Mouse (Mus musculus) erythroid progenitor cell, adult 5-6 weeks (primary cell): ENCODE data around the gene Rabgef1. TPM values are rescaled to one million over a fixed set of nuclear protein-coding genes. Genes with fewer than 3 reads are reported as not detected.

ENCODE experiments used
- ATAC-seq: replicated peaks from 2 replicates; pipeline ENCODE4 v1.8.0; 2016; ENCODE audit warnings: moderate number of reproducible peaks, mild to moderate bottlenecking, moderate TSS enrichment, inconsistent platforms; ENCODE audit not compliant: poor library complexity, low FRiP score, severe bottlenecking
- total RNA-seq, 2 experiments: library from RNA; stranded (forward) in 1 of 2; stranded (reverse) in 1 of 2; fragments of 150-400 nt in 1 of 2; fragments of 186-747, 209-891 nt in 1 of 2; gene quantifications; 2 replicates each; pipeline versions ENCODE4 v1.2.3 to v1.2.4; 2015 to 2017; ENCODE audit warnings: low replicate concordance in 2 of 2

Gene Rabgef1
- total RNA-seq (2015; ENCODE audit: low replicate concordance) (47.4 and 56.6 TPM in 2 replicates), total RNA-seq (2017; ENCODE audit: low replicate concordance) (91.1 and 102 TPM in 2 replicates)

DNA sequence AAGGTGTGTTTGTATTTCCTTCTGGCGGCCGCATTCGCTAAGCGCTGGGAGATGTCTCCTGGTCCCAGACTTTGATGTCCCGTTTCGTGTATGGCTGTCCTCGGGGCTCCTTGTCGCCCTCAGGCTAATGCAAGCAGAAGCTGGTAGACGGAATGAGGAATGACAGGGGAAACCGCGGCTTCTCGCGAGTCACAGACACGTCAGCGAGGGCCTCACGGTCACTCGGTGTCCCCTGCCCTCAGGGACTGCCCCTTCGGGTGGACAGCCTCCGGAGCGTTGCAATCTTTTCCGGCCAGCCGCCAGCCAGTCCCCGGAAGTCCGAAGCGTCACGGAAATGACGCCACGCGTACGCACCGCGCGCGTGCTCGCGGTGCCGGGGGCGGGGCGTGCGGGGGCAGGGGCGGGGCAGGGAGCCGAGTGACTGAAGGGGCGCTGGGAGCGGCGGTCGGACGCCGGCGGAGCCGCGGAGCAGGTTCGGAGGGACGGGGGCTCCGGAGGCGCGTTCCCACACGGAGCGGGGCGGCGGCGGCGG, at the start of gene Rabgef1:
Rabgef1 (plus strand) TSS at position 376 of the 532 bp plus-strand sequence.
- ATAC-seq: peak; percentile 80

DNA sequence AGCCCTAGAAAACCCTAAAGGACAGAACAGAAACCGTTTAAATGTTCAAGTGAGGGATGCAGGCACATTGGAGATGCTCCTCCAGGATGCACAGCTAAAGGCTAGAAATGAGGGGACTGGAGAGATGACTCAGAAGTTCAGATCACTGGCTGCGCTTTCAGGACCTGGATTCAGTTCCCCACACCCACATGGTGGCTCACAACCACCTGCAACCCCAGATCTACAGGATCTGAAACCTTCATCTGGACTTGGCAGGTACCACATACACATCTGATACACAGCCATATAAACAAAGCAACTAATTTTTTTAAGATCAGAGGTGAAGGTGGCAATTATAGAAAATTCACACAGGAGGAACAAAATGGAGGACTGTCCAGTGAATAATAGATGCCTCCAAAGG, 49.2 kb upstream of the Rabgef1 start:
- no peak for ATAC-seq

DNA sequence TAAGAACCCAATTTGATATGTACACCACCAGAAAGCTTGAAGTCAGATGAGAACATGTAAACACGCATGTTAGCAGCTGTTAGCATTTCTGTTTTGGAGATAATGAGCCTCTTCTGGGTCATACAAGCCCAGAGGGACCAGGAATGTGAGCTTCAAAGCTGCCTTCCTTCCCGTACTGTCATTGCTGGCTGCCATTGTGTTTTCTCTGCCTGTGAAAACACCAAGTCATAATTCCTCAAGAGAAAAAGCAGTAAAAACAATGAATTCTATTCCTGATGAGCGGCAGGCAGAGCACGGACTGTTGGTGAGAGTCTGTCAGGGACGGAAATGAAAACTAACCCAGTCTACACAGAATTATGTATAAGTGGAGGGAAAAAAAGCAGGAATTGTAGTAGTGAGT, 47.3 kb upstream of the Rabgef1 start:
- ATAC-seq: no peak

DNA sequence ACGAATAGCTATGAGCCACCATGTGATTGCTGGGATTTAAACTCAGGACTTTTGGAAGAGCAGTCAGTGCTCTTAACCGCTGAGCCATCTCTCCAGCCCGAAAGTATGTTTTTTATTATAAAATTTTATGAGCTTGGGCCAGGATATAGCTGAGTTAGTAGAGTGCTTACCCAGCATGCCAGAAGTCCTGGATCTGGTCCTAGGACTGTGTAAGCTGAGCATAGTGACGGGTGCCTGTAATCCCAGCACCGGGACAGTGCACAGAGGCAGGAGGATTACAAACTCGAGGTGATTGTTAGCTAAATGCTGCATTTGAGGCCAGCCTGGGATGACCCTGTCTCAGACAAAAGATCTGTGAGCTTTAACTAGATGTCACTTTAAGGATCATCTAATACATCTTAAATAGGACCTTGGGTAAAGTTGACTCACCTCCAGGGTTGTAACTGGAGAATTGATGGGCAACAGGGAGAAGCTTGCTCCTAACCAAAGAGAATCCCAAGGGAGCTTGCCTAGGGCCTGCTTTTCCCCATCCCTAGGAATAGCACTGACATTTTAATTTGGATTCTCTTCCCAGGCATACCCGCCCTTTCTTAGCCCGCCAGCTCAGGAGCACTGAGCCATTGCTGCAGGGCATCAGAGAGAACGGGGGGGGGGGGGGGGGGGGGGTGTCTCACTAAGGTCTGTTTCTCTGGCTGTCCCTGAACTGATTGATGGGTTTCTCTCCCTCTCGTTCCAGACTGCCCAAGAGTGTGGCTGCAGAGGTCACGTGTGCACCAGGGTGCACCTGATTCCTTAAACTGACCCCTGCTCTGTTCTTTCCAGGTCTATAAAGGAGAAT, 42.7 kb upstream of the Rabgef1 start:
- ATAC-seq: no peak

DNA sequence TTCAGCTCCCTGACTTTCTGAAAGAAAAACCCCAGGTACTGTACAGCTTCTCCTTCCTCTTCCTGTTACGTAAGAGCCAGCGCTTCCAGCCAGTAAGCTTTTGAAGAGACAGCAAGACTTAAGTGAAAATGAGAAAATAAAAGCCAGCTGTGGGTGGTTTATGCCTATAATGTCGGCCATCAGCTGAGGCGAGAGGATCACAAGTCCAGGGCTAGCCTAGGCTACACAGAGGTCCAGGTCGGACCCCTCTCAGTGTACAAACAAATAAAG, 42.1 kb upstream of the Rabgef1 start:
- ATAC-seq: no peak

DNA sequence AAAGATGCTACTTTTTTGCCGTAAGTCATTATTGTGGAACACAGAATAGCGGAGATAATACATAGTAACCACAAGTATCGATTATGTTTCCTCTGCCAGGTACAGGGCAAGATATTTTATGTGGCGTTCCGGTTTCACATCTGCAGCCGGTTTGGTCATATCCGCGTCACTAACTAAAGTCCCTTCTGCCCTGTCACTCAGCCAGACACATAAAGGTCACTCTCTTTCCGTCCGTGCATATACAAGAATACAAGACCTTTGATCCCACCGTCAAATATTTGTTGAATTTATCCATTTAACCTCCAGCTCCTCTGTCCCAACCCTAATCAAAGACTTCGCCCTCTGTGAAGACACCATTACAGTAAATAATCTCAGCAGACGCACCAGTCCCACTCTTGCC, 35.0 kb upstream of the Rabgef1 start:
- ATAC-seq: no peak

DNA sequence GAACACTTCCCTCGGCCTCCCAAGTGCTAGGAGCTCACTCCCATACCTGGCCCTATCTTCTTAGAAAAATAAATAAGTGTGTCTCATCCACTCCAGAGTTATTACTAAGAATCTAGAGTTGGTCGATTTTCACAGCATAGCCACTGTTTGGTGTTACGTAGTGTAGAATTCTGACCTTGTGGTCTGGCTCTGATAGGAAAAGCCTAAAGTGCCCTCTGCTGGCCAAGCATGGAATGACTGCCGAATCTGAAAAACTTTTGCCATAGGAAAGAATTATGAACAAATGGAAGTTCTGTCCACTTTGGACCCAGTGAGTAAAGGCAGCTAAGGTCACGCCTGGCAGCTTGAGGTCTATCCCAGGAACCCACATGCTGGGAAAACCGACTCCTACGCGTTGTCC, 32.2 kb upstream of the Rabgef1 start:
- 0 out of 2 replicates have a peak, but pooled peaks have one; percentile 16 for ATAC-seq

DNA sequence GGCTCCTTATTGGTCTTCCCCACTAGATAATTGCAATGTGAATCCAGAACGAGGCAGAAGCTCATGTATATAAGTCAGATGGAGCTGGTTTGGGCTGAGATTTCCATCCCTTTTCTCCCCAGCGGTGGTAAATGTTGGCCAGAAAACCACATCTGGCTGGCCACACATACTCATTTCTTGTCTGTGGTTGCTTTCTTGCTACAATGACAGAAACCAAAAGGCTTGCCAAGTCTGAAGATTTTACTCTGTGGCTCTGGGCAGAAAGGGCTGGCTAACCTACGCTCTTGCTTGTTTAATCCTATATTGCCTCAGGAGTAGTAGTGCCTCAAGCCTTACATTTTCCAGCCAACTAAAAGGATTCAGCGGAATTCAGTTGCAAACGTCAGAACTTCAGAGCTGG, 30.5 kb upstream of the Rabgef1 start:
- ATAC-seq: no peak

DNA sequence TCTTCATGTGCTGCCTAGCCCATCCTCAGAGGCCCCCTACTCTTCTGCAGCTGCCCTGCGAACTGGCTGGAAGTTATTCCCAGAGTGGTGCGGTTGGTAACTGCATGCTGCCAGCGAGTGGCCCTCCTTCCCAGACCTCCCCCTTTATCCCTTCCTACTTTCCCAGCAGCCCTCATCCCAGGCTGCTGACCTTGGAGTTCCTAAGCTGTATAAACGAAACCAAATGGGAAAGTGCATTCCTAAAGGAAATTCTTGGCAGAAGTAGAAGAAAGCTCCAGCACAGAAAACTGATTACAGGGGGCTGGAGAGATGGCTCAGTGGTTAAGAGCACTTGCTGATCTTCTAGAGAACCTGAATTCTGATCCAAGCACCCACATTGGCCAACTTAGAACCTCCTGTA, 29.6 kb upstream of the Rabgef1 start:
- ATAC-seq: no peak

DNA sequence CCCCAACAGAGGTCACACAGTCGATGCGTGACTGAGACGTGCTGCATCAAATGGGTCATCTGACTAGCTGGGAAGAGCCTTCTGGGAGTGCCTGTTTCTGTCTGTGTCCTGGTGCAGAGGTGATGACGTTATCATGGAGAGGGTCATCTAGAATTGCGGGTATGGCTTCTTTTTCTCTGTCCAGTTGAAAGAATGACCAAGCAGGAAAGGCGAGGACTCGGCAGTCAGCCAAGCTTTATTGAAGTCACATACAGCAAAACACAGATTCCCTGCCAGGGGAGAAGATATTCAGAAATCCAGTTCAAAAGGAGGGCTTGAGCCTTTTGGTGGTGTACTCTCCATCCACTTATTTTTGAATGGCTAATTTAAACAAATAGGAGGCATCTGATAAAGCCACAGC, 28.5 kb upstream of the Rabgef1 start:
- ATAC-seq: no peak

DNA sequence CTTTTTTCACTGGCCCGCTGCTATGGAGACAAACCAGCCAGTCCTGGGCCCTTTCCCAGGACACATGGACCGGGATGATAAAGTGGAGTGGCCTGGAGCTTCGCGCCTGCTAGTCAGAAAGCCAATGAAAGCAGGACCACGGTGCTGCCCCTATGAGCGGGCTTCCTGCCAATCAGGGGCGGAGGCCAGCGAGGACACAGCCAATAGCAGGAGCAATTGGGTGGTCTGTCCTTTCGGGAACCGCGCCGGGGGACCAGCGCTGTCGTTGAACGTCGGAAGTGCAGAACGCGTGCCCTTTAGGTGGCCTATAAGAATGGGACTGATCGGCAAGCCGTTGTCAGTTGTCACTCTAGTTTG, 27.6 kb upstream of the Rabgef1 start:
- peak; percentile 71 for ATAC-seq

DNA sequence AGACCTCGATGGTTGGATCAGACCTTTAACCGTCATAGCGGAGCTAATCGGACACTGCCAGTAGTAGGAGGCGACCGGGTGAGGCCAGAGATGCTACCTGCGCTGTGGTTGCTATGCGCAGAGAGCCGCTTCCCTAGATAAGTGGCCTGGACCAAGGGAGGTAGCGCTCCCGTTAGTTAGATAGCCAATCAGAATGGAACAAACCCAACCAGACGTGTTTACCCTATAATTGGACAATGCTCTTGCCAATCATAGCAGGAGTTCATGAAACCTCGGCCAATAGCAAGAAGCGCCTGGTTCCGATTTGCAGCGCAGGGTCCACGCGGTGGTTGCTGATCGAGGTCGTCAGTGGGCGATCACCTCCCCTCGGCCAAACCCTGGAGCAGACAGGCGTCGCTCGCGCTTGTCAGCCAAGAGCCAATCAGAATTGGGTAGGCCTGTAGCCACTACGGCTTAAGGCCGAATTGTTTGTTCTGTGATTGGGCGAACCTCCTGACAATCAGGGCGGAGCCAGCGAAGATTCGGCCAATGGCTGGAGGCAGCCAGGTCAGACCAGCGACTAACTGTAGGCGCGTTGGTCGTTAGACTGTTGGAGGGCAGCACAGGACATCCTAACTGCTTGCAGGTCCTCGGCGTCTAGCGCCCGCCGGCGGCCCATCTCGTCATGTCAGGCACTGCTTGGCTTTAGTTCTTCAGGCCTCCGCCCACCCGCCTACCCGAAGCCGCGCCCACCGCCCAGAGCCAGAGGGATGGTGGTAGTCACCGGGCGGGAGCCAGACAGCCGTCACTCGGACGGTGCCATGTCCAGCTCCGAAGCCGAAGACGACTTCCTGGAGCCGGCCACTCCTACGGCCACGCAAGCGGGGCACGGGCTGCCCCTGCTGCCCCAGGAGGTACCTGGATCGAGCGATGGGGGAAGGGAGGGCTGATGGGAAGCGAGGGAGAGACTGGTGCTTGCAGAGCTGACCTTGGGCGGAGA, 27.0 kb upstream of the Rabgef1 start, which contains the start of gene Kctd7:
Kctd7 (plus strand) TSS at position 528 of the 979 bp plus-strand sequence.
- peak; percentile 82 for ATAC-seq

DNA sequence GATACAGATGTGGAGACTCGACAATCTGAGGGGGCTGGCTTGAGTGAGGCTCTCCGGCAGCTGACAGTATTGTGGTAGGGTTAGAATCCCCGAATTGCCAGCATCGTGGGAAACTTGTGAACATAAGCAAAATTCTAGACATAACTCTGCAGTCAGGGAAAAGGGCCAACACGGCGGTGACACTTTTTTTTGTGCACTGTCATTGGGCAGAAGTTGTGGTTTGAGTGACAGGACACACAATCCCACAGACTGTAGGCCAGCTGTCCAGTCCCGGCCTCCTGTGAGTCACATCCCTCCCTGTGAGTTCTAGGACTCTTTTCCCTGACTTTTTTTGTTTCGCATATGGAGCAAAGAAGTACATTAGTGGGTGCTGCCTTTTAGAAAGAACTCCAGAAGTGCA, 25.6 kb upstream of the Rabgef1 start:
- ATAC-seq: no peak

DNA sequence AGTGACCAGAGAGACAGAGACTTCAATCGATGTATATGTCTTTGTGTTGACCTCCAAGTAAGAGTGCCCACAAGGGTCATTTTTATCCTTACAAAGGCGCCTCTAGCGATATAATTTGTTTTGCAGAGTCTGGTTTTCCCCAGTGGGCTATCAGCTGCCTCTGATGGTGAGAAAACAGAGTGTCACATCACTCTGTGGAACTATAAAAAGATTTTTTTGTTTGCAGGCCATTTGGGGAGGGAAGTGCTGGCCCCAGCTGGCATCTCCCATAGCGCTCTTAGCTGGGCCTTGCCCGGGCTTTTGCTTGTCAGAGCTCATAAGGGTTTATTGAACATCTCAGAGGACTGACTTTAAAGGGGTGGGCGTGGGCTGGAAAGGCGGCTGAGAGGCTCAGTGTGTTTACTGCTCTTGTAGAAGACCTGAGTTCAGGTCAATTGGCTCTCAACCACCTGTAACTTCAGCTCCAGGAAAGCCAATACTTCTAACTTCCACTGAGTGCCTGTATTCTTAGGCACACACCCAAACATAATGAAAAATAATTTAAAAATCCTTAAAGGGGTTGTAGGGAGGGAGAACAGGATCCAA, 21.8 kb upstream of the Rabgef1 start:
- ATAC-seq: no peak

DNA sequence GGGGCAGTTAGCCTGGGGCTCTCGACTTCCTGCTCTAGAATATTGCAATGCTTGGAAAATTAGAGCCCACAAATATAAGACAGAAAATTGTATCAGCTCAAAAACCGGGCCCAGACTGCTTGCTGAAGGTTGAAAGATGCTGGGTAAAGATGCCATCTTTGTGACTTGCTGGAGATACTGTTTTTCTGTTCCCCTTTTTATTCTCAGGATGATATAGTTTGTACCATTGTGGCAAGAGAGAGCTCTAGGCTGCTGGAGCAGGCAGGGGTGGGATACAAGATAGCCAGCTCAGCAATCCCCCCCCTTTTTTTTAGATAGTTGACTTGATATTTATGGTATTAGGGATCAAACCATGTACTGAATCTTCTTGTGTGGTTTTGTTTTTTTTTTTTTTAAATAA, 17.3 kb upstream of the Rabgef1 start:
- ATAC-seq: no peak

DNA sequence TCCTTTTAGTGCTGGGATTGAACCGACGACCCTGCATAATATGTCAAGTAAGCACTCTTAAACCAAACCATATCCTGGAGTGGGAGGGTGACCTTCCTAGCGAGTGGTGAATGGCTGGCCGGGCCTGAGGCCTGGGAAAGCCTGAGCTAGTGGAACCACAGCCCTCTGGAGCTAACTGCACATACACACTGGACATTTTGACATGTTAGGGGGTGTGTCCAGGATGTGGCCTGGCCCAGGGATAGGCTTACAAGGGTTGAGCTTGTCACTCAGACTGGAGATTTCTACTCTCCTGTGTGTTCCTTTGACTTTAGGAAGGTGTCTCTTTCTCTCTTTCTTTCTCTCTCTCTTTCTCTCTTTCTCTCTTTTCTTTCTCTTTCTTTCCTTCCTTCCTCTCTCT, 13.1 kb upstream of the Rabgef1 start:
- ATAC-seq: no peak

DNA sequence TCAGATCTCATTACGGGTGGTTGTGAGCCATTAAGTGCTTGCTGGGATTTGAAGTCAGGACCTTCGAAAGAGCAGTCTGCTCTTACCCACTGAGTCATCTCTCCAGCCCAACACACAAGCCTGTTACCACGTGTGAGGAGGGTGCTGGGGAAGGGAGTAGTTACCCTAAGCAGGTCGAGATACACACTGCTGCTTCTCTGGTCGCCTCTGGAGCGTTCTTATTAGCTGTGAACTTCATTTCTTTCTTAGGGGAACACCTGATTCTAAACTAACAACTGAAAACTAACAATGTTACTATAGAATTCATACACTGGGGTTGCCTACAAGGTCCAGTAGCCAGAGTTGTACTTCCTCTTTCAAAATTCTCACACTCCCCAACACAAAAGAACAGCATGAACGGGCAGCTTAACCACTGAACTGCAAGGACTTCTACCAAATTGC, 11.8 kb upstream of the Rabgef1 start:
- no peak for ATAC-seq

DNA sequence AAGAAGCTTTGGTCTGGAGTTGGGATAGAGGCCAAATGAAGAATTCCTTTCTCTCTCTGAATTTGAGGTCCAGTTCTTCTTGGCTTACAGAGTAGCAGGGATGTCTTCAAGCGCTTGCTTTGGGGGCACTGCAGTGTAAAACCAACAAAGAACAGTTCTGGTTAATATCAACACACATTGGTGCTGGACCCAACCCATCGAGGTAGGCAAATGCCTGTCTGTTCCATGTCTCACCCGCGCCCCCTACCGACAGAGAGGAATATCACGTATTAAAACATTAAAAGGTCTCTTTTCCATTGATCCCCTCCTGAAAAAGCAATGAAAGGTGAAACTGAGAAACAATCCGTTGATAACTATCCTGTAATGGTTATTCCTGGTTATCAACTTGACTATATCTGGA, 7.9 kb upstream of the Rabgef1 start:
- peak; percentile 95 for ATAC-seq

DNA sequence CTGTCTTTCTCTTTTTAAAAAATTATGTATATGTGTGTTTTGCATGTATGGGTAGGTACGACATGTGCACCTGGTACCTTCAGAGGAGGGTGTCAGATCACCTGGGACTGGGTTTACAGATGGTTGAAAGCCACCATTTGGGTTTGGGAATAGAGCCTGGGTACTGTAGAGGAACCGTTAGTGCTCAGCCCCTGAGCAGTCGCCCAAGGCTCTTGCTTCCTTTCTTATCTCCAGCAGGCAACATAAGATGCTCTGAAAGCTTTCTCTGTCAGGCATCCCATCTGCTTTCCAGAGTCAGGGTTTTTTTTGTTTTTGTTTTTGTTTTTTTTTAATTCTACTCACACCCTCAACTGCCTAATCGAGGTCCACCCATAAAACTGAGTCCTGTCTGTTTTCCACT, 6.4 kb upstream of the Rabgef1 start:
- 0 out of 2 replicates have a peak, but pooled peaks have one; percentile 35 for ATAC-seq

DNA sequence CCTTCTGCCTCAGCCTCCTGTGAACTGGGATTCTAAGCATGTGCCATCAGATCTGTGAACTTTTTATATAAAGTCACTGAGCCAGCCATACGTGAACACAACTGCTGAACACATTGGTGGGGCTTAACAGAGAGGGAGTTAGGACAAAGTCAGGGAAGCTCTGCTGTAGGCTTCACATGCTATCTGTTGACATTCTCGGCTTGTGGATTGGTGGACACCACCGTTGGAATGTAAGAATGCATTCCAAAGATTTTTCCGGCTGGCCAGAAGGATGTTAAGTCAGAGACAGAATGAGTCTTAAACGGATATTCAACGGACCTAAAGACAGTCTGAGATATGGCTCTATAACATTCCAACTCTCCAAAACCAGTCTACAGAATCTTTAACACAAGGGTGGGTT, 2.5 kb upstream of the Rabgef1 start:
- no peak for ATAC-seq
